Mouse (Mus musculus) retina, adult 2 months (tissue): ENCODE results near the gene Gm6525.

Experiments
- DNase-seq: peaks from one replicate; pipeline ENCODE4 v3.0.0-alpha.2; 2012; ENCODE audit warnings: low read depth, low spot score

Gene Gm6525

GRCm38 (mm10) chr3:84211340-84211875, 37.5 kb downstream of the Gm6525 start:
- DNase-seq, result no peak

DNA sequence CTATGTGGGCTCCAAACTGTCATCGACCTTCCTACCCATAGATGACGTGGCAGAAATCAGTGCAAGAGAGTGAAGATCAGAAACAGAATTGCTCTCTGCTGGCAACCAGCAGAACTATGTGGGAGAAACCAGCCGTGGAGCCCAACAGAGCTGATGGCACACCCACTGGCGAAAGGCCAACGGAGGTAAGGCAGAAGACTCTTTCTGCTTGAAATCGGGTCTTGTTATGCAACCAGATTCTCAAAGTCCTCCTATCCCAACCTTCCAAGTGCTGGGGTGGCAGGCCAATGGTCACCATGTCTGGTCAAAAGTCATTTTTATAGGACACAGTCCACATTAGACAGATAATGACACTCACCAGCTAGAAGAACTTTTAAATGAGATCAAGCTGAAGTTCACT, 40.6 kb downstream of the Gm6525 start:
- no peak for DNase-seq

DNA sequence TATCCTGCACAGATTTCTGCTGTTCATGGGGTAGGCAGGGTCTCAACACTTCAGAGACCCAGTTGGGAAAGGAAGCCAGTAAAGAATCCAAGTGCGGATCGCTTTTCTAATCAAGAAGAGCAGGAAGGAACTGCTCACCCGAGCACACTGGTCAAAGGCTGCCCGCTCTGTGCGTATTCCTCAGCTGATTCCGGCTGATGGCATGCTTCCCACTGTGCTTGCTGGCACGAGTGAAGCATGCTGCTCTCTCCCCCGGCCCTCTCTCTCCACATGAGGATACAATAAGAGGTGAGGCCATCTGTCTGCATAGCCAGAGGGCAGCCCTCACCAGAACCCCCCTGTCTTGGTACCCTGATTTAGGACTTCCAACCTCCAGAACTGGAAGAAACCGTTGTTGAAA, 41.3 kb downstream of the Gm6525 start:
- DNase-seq, result no peak

DNA sequence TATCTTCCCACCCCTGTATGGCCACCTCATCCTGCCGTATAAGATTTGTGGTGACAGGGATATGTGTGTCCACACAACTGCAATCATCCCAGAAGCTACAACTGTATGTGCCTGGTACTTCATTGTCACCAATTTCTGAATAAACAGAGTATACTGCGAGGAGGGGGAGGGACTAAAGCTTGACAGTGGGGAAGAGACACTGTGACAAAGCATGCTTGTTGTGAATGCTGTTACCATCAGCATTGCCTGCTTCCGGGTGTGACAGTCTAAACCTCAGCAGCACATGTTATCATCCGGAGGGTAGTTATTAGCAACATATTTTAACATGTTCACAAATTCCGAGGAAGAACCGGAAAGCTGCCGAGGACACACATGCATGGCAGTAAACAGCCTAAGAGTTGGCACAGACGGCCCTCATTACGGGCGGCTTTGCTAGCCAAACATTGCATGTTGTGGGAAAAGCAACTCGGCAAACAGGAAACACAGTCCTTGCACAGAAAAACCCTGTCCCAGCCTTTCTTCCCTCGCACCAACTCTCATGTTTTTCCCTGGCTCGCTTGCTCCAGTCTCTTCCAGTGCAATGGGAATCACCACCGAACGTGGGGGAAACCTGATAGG, 41.9 kb downstream of the Gm6525 start:
- DNase-seq, result no peak

- DNase-seq, result no peak
Measured at GRCm38 (mm10) chr3:84217118-84217960, 43.4 kb downstream of the Gm6525 start.

GRCm38 (mm10) chr3:84217961-84218351, 44.1 kb downstream of the Gm6525 start:
- no peak for DNase-seq

- no peak for DNase-seq
Measured at GRCm38 (mm10) chr3:84218498-84218897, 44.6 kb downstream of the Gm6525 start.

- no peak for DNase-seq
Measured at GRCm38 (mm10) chr3:84219166-84219710, 45.3 kb downstream of the Gm6525 start.

DNA sequence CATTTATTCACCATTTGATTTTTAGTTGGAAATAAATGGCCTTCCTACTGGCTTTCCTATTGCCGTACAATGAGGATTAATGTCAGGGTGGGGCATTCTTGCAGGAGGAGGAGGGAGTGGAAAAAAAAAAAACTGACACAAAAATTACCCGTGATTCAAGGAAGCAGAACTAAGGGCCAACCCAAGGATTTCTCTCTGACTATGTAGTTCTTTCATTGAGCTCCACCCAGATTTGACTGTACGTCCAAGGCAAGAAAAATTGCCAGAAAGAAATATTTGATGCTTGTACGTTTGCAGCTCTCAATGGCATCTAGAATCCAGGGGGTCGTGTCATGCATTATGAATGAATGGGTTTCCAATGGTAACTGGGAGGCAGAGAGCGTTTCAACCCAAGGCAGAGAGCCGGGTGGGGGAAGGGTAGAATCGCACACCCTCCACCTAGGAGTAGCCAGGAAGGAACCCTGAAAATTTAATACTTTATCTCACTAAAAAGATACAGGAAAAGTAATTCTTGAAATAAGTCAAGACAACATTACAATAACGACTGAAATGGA, 45.9 kb downstream of the Gm6525 start:
- DNase-seq, result no peak

DNA sequence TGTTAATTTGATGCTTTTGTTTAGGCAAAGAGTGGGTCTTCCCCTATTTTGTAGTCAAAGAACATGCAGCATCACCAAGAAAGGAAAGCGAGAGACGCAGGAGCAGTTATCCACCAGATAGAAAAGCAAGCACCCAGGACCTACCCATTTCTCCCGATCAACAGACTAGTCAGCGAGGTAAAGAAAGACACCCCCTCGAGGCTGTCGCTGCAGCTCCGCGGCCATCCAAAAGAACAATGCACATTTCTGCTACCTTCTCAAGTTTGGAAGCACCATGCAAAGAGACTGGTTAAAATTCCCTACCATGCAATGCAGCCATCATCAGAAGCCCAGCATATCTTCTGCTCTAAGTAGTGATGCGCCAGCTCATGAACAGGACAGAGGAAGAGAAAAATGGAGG, 46.4 kb downstream of the Gm6525 start:
- no peak for DNase-seq

DNA sequence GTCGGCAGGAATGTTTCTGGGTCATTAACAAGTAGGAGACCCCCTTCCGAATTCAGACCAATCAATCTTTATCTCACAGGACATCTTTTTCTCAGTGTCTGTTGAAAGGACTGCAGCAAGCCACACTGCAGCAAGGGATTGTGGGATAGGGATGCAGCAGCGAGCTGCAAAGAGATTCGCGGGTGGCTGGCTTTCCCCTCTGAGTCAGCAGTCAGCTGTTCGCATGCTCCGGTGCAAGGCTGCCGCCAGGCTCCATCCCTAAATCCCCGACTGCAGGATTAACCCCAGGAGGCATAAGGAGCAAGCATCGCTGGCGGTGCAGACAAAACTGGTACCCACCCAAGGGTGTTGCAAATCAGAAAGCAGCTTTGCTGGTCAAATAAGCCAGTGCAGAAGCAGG, 46.8 kb downstream of the Gm6525 start:
- peak; percentile 61 for DNase-seq
